Mouse (Mus musculus) frontal cortex, postnatal 14 days (tissue): ENCODE measurements around the gene Gdf7.

Experiments
- DNase-seq, 2 experiments: peaks; one replicate each; pipeline ENCODE4 v3.0.0; 2022; ENCODE audit warnings: low spot score in 2 of 2

Gene Gdf7

GRCm38 (mm10) chr12:8298361-8299142 is 3.2 kb downstream of the Gdf7 start:
- no peak for DNase-seq

- no peak for DNase-seq
Measured at GRCm38 (mm10) chr12:8297586-8298214, 4.1 kb downstream of the Gdf7 start.

- DNase-seq, result no peak
Measured at GRCm38 (mm10) chr12:8296154-8296553, 5.6 kb downstream of the Gdf7 start.

GRCm38 (mm10) chr12:8295307-8295913 is 6.3 kb downstream of the Gdf7 start:
- no peak for DNase-seq

- no peak for DNase-seq
Measured at GRCm38 (mm10) chr12:8291157-8291853, 10.4 kb downstream of the Gdf7 start.

GRCm38 (mm10) chr12:8289499-8289898 is 12.3 kb downstream of the Gdf7 start:
- DNase-seq, result no peak

- DNase-seq, result no peak
Measured at GRCm38 (mm10) chr12:8289099-8289498, 12.7 kb downstream of the Gdf7 start.

- no peak for DNase-seq
Measured at GRCm38 (mm10) chr12:8287970-8288369, 13.8 kb downstream of the Gdf7 start.

GRCm38 (mm10) chr12:8281225-8282017 is 20.3 kb downstream of the Gdf7 start:
- no peak for DNase-seq

- no peak for DNase-seq
Measured at GRCm38 (mm10) chr12:8275424-8275823, 26.3 kb downstream of the Gdf7 start.

GRCm38 (mm10) chr12:8273471-8274171 is 28.1 kb downstream of the Gdf7 start:
- DNase-seq, result no peak

- DNase-seq, result no peak
Measured at GRCm38 (mm10) chr12:8271405-8271804, 30.3 kb downstream of the Gdf7 start.

- no peak for DNase-seq
Measured at GRCm38 (mm10) chr12:8269627-8270026, 32.1 kb downstream of the Gdf7 start.

GRCm38 (mm10) chr12:8266311-8266710 is 35.4 kb downstream of the Gdf7 start:
- DNase-seq, result no peak

- DNase-seq, result no peak
Measured at GRCm38 (mm10) chr12:8260297-8260696, 41.5 kb downstream of the Gdf7 start.
